Mouse (Mus musculus) cerebellum, adult (tissue): Measurements from ENCODE around the gene Rbm5.
A peak's percentile ranks its signal among the peaks of the same experiment; 100 is the strongest.

ENCODE experiments used
- ATAC-seq: cut with Nextera tagmentation; 2 replicates; pipeline ENCODE4 v1.9.2; 2017; ENCODE audit warnings: mild to moderate bottlenecking, moderate library complexity, mixed read lengths; ENCODE audit not compliant: insufficient number of reproducible peaks, low FRiP score, low TSS enrichment

Rbm5 gene

DNA sequence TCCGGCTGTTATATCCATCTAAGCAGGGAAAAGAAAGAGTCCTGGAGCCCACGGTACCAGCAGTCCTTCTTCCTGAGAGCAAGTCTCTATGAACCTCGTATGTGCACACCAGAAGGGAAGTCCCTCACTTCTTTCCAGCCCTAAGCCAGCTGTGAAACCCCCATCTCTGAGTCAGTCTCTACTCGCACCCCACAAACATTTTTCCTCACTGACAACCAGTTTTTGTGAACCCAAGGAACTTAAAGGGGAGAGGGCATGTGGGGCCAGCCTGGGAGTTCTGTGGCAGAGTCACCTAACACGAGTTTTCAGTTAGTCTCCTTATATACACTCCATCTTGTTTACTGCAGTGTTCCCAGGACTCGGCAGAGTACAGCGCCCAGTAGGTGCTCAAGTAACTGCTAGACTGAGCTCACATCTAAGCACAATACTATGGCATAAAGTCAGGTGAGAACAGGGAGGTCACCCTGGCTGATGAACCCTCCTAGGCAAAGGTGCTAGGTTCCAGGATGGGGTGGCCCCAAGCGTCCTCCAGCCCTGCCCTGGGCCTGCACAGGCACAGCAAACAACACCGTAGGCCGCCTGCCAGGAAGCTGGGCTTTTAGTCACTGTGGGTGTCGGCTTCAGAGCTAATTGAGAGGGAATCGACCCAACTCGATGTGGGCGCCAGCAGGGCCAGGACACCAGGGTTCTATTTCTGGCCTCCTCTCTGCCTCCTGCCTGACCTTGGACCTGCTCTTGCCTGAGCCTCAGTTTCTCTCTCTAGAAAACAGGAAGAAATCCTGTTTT, 67.3 kb downstream of the Rbm5 start:
- no peak for ATAC-seq

DNA sequence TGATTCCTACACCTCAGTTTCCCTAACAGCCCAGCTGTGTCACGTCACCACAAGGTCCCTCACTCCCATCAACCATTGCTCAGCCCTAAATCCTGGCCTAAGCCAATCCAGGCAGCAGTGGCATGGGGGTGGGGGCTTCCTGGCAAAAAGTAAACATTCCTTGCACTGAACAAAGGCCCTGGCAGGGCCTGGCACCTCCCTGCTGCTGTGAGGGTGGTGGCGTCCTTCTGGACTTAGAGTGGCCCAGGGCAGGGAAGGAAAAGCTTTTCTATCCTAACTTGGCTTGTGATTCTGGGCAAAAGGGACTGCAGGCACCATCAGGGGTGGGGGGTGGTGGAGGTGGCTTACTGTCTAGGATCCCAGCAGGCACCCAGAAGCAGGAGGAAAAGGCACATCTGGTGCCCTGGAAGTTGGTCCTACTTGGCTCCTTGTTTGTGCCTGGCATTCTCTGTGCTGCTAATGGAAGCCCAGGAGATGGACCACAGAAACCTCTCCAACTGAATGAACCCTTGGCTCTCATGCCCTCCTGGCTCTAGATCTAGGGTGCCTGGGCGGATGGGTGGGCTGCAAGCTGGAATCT, 68.1 kb downstream of the Rbm5 start:
- no peak for ATAC-seq

DNA sequence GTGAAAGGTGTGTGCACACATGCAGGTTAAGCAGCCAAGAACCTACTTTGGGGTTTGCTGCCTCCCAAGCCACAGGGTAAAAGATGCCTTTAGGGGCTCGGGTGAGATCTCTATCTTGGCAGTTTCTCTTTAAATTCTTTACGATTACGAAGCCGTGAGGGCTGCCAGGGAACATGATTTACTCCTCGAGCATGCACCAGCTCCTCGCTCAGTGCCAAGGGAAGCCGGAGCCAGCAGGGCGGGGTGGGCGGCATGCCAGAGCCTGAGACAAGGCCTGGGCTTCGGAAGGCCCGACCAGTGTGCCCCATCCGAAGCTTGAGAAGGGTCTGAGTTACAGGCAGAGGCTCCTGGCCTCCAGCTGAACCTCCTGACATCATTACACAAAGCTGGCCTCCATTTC, 69.2 kb downstream of the Rbm5 start:
- ATAC-seq = 0 out of 2 replicates have a peak, but pooled peaks have one; percentile 40

DNA sequence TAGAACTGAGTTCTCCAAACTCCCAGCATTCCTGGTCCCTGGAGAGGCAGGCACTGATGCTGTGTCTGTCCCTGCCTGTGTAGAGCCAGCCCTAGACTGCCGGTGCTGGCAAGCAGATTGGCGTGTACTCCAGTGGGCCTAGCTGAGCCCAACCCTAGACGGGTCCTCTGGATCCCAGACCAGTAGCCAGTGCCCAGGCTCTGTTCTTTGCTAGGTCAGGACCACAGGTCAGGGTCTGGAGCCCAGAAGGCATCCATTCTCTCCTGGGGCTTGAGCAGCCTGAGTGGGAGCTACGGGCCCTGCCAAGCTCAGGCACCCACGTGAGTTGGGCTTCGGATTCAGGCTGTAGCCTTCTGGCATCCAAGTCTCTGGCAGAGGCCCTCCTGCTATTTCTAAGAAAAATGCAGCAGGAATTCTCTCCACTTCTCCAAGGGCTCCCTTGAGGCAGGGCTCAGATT, 70.7 kb downstream of the Rbm5 start:
- ATAC-seq = 0 out of 2 replicates have a peak, but pooled peaks have one; percentile 26

DNA sequence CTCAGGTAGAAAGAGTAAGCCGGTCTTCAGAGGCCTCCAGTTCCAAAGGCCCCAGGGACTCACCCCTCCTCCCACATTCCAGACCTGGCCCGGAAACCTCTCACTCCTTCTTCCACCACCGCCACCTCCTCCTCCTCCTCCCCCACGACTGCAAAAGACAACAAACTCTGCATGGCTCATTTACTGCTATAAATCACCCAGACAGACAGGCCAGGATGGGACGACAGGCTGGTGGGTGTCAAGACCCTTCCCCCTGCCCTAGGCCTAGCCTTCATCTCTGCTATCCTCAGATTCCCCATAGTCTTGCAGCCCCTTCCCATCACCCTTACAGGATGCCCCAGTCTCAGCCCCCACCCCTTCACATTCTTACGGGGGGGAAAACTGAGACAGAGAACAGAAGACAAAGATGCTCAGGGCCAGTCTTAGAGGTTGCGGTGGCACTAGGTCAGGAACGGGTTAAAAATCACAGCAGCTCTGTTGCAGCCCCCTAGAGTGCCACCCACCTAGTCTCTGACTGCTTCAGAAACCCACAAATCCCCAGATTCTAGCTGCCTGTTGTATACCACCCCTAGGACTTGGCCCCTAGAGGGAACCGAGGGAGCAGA, 71.3 kb downstream of the Rbm5 start:
- no peak for ATAC-seq

DNA sequence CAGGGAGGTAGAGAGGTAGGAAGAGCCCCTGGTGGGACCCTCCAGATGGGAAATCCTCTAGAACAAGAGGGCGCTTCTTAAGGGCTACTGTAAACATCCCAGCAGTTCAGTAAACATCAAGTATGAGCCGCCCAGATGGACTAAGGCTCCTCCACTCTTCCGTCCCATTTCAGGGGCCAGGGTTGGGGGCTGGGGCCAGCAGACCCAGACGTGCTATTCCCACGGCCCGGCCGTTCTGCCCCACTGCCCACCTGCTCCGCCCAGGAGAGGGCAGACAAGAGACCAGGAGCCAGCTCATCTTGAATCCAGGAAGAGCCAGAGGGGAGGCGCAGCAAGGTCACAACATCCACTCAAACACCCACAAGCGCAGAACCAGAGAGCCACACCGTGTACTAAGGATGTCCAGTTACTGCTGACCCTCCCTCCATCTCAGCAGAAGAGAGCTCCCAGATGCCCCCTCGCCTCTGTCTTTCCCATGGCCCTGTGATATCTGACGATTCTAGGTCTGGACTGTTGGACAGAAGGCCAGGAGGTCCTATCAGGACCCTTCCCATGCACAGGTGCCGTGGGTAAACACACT, 72.1 kb downstream of the Rbm5 start:
- ATAC-seq = no peak

DNA sequence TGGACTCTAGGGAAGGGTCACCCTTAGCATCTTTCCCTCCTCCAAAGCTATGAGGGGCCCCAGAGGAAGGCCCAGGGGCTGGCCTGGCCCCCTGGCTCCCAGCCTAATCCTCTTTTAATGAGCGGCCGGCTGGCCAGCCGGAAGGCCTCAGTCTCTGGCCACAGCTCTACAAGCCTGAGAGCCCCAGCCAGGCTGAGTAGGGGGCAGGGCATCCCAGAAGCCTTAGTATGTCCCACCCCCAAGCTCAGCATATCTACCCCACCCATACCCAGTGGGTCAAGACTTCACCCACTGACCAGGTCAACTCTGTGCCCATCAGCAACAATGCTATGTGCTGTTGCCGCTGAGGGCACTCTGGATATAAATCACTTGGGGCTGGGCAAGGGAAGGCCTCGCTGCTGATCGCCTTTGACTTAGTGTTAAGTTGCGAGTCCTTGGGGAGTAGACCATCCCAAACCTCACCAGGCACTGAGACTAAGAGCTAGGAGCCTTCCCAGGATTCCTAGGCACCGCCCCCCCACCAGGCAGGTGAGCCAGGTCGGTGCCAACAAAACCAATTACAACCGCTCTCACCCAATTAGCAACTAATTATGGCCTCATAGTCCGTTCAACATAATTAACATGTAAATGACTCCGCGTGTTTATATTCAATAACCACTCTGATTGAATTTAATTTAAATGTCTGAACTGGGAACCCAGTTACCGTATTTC, 72.8 kb downstream of the Rbm5 start:
- no peak for ATAC-seq

DNA sequence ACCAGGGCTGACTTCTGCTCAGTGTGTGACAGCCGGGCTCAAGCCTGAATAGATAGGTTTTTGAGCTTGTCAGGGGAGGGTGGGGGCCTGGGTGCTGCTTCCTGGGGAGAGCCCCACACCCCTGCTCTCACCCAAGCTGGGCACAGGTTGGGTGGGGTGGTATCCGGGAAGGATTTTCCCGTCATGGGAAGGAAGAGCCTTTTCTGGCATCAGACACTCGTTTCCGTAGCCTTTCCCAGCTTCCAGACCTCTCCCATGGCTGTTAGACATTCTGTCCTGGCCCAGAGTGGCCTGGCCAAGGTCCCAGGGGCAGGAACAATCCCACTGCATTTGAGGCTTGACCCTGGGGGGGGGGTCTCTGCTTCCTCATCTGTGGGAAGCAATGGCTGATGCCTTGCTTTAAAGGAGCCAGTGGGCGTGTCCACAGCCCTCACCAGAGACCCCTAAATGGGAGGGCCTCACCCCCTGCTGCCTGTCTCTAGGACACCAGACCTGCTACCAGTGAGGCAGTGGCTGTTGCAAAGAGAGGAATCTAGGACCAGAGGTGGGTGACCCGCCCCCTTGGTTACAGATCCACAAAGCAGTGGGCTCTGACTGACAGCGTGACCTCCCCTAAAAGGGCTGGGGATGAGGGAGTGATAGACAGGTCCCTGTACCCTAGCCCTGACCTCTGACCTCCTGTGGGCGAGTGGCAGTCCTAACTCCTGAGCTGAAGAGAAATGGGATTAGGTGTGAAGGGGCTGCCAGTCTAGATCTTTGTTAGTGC, 73.8 kb downstream of the Rbm5 start:
- ATAC-seq = no peak

DNA sequence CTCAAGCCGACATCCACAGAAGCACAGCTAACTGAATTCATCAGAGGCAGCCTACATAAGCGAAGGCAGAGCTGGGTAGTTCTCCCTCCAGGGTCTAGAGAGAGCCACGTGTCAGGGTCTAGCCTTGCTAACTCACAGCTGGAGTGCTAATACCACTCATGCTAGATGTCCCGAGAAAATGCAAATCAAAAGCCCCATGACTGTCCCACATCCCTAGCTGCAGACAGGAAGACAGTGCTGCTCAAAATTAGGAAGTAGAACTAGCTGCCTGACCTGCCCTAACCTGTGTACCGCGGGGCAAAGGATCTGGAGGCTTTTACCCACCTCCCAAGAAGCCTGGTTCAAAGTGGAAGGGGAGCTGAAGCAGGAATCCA, 74.7 kb downstream of the Rbm5 start:
- ATAC-seq = no peak

DNA sequence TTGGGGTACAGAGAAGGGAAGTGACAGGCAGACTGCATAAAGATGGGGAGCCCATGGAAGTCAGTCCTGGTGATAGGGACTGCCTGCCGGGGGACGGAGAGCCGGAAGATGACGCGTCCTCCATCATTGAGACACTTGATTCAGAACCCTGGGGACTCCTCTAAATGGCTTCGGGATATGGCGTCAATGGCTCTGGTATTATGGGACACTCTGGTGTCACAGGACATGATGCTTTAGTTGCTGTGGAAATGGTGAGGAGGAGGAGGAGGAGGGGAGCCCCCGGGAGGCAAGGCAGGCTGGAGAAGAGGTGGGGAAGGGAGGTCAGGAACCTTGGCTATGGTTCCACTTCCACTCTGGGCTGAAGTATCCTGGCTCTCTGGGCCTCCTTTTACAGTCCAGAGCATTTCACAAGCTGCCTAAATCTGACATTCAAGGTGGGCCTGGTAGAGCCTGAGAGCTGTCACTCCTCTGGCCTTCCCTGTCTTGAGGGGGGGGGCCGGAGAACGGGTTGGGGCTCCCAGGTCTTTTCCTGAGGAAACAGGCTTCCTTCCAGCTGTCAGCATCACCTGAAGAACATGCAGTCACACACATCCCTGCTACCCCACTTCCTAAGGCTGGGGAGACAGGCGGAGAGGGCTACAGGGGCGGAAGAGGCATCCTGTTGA, 75.2 kb downstream of the Rbm5 start:
- no peak for ATAC-seq

DNA sequence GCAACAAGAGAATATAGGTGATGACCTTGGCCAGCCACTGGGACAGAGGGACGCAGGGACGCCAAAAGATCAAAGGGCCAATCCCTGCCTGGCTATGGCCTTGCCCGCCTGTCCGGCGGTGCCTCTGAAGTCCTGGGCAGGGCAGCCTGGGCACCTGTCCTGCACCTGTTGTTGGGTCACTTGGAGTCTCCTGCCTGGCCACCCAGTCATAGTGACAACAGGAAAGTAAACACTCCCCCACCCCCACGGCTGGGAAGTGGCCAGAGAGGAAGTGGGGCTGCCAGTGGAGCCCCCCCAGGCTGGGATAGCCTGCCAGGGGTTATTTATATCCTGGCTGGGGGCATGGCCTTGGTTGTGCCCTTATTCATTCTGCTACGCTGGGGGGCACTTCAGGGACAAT, 76.2 kb downstream of the Rbm5 start:
- no peak for ATAC-seq

DNA sequence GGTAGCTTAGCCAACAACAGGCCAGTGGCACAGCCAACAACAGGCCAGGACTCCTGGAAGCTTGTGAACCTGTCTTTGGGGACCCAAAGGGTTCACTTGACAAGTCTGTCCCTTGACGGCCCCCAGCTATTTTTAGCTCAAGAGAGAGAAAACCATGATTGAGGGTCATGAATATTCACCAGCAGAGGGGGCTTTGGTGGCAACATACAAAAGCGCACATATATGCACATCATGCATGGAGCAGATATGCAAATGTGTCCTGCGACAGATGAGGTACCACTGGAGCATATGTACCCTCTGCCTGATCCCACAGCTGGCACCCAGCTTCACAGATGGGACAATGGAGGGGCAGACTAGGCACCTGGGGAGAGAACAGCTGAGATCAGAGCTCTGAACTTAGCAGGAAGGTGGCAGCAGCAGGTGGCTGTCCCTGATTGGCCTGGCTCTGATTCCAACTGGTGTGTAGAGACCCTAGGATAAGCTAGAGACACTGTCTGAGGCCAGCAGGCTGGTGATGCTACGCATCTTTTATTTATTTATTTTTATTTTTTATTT, 77.3 kb downstream of the Rbm5 start:
- ATAC-seq = no peak

DNA sequence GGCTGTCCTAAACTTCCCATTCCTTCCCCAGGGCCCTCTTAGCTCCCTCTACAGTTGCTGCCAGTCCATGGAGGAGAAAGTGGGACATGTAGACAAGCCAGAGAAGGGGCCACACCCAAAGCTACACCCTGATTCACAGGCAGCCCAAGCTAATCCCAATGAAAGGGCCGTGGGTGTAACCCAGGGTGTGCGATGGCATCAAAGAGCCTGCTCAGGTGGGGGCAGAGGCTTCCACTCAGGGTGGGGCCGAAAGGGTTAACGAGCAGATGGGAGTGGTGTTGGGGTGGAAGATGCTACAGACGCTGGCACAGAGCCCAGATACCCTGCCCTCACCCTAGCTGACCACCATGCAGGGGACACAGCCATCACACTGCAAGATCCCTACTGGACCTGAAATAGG, 78.0 kb downstream of the Rbm5 start:
- no peak for ATAC-seq

DNA sequence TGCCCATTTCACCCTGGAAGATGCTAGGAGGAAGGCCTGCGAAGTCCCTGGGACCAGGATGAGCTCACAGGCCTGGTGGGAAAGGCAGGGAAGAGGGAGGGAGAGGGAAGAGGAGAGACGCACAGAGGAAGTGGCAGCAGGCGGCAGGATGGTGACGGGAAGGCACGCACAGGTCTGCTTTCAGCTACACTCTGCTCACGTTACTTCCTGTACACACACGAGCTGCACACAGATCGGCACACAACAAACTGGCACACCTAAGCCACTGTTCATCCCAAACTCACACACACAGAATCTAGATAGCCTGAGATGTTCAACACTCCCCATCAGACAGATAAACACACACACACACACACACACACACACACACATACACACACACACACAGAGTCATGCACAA, 80.4 kb downstream of the Rbm5 start:
- no peak for ATAC-seq
